Comparison of ENCODE assay signal across 10 mouse cellular contexts in the genomic region with DNA sequence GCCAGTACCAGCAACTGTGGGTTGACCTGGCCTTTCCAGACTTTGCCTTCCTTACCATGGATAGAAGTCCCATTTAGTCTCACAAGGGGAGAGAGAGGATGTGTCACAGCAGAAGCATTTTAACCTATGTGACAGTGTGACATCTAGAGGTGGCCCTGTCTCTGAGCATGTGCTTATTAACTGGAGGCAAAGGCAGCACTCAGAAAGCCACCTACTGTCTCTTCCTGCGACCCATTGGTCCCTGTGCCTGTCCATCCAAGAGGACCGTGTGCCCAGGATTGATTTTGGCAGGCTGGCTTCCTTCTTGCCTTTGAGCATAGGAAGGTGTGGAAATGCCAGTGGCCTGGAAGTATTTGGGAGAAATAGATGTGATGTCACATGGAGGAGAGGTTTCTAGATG. TPM values are rescaled to one million over a fixed set of nuclear protein-coding genes. Genes with fewer than 3 reads are reported as not detected.
DNase-seq lines count a peak whose midpoint lies in the region; ATAC-seq lines count a peak whose summit lies in the region.
"Had no signal": no experiment of that assay in that cellular context is flagged by ENCODE, and none has a peak within 500 bp of the region (broad histone marks: within the 10 kb centered on the region; RNA-seq: fewer than 3 reads in every experiment).

No protein-coding gene starts in this region.

- no peak for ATAC-seq in heart, embryonic 16.5 days (replicated peaks; ENCODE audit: extremely low read depth, insufficient read depth, low FRiP score)
- no peak; the same call in 1 of the 2 replicates for ATAC-seq in forebrain, embryonic 15.5 days (replicated peaks)
- ATAC-seq in midbrain, embryonic 12.5 days (ENCODE audit: low FRiP score, low read depth), result no peak
- no peak for ATAC-seq in erythroid progenitor cell, adult 5-6 weeks (replicated peaks; ENCODE audit: low FRiP score, poor library complexity, severe bottlenecking)

- H3K9ac ChIP-seq in heart, embryonic 16.5 days (ENCODE audit: low read length), result peak overlapping the region; percentile 42; the same call in 1 of the 2 replicates
- H3K9ac ChIP-seq in forebrain, embryonic 15.5 days (replicated peaks), result no peak overlapping the region
- no peak overlapping the region for H3K9ac ChIP-seq in midbrain, embryonic 12.5 days (replicated peaks)

- peak overlapping the region; percentile 23; the same call in 1 of the 2 replicates for H3K4me2 ChIP-seq in heart, embryonic 16.5 days (ENCODE audit: low read depth, low read length)
- no peak overlapping the region for H3K4me2 ChIP-seq in forebrain, embryonic 15.5 days (replicated peaks)
- H3K4me2 ChIP-seq in midbrain, embryonic 12.5 days (replicated peaks), result no peak overlapping the region

- WGBS in heart, embryonic 16.5 days, result 34% methylated on average over 2 of the region's 2 CpGs
- 34% methylated on average over 2 of the region's 2 CpGs for WGBS in forebrain, embryonic 15.5 days
- 65% methylated on average over 2 of the region's 2 CpGs for WGBS in midbrain, embryonic 12.5 days

- no peak for DNase-seq in heart, postnatal 10 days
- peak; percentile 18 for DNase-seq in adipocyte (ENCODE audit: low spot score)
- no peak for DNase-seq in B cell, adult 2 months
- no peak for DNase-seq in thymus, postnatal 0 days (ENCODE audit: low spot score)
- DNase-seq: kidney, postnatal 14 days had no signal

- no peaks in the 10 kb centered on the region for H3K36me3 ChIP-seq in heart, embryonic 16.5 days (ENCODE audit: control insufficient read depth, insufficient read depth)
- H3K36me3 ChIP-seq in forebrain, embryonic 15.5 days, result no peaks in the 10 kb centered on the region
- no peaks in the 10 kb centered on the region for H3K36me3 ChIP-seq in midbrain, embryonic 12.5 days

- H3K27me3 ChIP-seq in heart, embryonic 16.5 days (ENCODE audit: control insufficient read depth, insufficient read depth, low read length), result no peaks in the 10 kb centered on the region
- no peaks in the 10 kb centered on the region for H3K27me3 ChIP-seq in forebrain, embryonic 15.5 days
- peaks cover 34% of the 10 kb centered on the region for H3K27me3 ChIP-seq in midbrain, embryonic 12.5 days

- no peak overlapping the region for H3K4me3 ChIP-seq in heart, embryonic 16.5 days (ENCODE audit: low read length)
- H3K4me3 ChIP-seq in forebrain, embryonic 15.5 days, result no peak overlapping the region
- no peak overlapping the region for H3K4me3 ChIP-seq in midbrain, embryonic 12.5 days

- peaks cover 62% of the 10 kb centered on the region for H3K4me1 ChIP-seq in heart, embryonic 16.5 days (ENCODE audit: control insufficient read depth, insufficient read depth, low read length)
- peaks cover 54% of the 10 kb centered on the region for H3K4me1 ChIP-seq in forebrain, embryonic 15.5 days
- peaks cover 63% of the 10 kb centered on the region for H3K4me1 ChIP-seq in midbrain, embryonic 12.5 days

- H3K27ac ChIP-seq in heart, embryonic 16.5 days (ENCODE audit: low read length), result peak overlapping the region; percentile 70
- H3K27ac ChIP-seq in forebrain, embryonic 15.5 days (replicated peaks), result peak overlapping the region; percentile 49; the same call in 1 of the 2 replicates
- peak overlapping the region; percentile 40; the same call in 1 of the 2 replicates for H3K27ac ChIP-seq in midbrain, embryonic 12.5 days (replicated peaks)
- H3K27ac ChIP-seq: macrophage had no signal

- H3K9me3 ChIP-seq in heart, embryonic 16.5 days (replicated peaks; ENCODE audit: control insufficient read depth, low read length), result no peaks in the 10 kb centered on the region
- H3K9me3 ChIP-seq in forebrain, embryonic 15.5 days, result no peaks in the 10 kb centered on the region
- H3K9me3 ChIP-seq in midbrain, embryonic 12.5 days, result no peaks in the 10 kb centered on the region

- intact Hi-C loops in heart, postnatal 10 days (cut with DNase I), result no loop called here

RNA-seq across cellular contexts. Expression of a gene that starts 22.0 kb away (rescaled TPM):
- 36.2 and 38.1 TPM in 2 replicates for polyA plus RNA-seq in heart, embryonic 16.5 days (2015; fragmentation: Nextera tagmentation; extraction: Ambion mirVana)
- 10 to 100 TPM; 21.6 to 24.9 TPM for total RNA-seq in heart, postnatal 10 days (2021)
- polyA plus RNA-seq in forebrain, embryonic 15.5 days (2015; fragmentation: Nextera tagmentation; extraction: Ambion mirVana), result 87.3 and 95.0 TPM in 2 replicates
- 46.1 and 53.1 TPM in 2 replicates for polyA plus RNA-seq in midbrain, embryonic 12.5 days (2016; fragmentation: Nextera tagmentation; extraction: Ambion mirVana)
- 28.8 and 35.7 TPM in 2 replicates for polyA plus RNA-seq in thymus, postnatal 0 days (2015; fragmentation: Nextera tagmentation; extraction: Ambion mirVana)
- total RNA-seq in erythroid progenitor cell, adult 5-6 weeks (2015; ENCODE audit: low replicate concordance), result 4.3 and 6.7 TPM in 2 replicates
- total RNA-seq in erythroid progenitor cell, adult 5-6 weeks (2017; ENCODE audit: low replicate concordance), result 2.6 and 7.1 TPM in 2 replicates
